Mouse (Mus musculus) gastrocnemius, postnatal 4 days (tissue): ENCODE measurements around the gene Nelfb. TPM values are rescaled to one million over a fixed set of nuclear protein-coding genes. Genes with fewer than 3 reads are reported as not detected.
"Not testable (repeated sequence)": the region's sequence is repeated elsewhere in the genome, so short reads cannot be mapped to it uniquely, and the experiment has no call there.

Source experiments
- DNase-seq, 2 experiments: peaks; one replicate each; pipeline ENCODE4 v3.0.0; 2021 to 2022; ENCODE audit warnings: low spot score in 2 of 2, mixed read lengths in 2 of 2
- long read RNA-seq, 2 experiments: library from polyadenylated mRNA; stranded (forward); transcript quantifications; one replicate each; pipeline ENCODE4 v2.0.0; 2021
- total RNA-seq, 2 experiments: library from RNA; stranded (reverse); gene quantifications; 2 replicates each; pipeline ENCODE4 v1.2.3; 2021

Nelfb gene
- 10 to 100 TPM; 43.4 to 47.7 TPM for total RNA-seq
- long read RNA-seq, experiment 1, transcript Nelfb-201 (13 exons, 2,637 nt), result major isoform, 100 of 121 reads
- long read RNA-seq, experiment 1, partial matches to known transcripts, result 4 of 121 reads
- long read RNA-seq, experiment 1, other reads (novel, unspliced or antisense), result 17 of 121 reads
- long read RNA-seq, experiment 2, transcript Nelfb-201 (13 exons, 2,637 nt), result major isoform, 111 of 137 reads
- long read RNA-seq, experiment 2, partial matches to known transcripts, result 5 of 137 reads
- long read RNA-seq, experiment 2, other reads (novel, unspliced or antisense), result 20 of 137 reads

- DNase-seq, result peak; percentile 74 to 90
These were observed at the start of gene Nelfb for GRCm38 (mm10) chr2:25211121-25211670. TSS of gene Nelfb (minus strand) at chr2:25211489.

DNA sequence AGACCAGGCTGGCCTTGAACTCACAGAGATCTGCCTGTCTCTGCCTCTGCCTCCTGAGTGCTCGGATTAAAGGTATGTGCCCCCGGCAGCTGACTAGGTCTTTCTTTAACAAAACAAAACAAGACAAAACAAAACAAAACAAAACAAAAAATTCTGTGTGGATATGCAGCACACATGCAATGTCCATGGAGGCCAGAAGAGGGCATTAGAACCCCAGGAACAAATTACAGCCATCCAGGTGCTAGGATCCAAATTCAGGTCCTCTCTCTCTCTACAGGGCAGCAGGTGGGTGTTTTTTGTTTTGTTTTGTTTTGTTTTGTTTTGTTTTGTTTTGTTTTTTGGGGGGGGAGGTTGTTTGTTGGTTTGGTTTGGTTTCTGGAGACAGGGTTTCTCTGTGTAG lies 47.6 kb upstream of the Nelfb start:
- no peak for DNase-seq

DNA sequence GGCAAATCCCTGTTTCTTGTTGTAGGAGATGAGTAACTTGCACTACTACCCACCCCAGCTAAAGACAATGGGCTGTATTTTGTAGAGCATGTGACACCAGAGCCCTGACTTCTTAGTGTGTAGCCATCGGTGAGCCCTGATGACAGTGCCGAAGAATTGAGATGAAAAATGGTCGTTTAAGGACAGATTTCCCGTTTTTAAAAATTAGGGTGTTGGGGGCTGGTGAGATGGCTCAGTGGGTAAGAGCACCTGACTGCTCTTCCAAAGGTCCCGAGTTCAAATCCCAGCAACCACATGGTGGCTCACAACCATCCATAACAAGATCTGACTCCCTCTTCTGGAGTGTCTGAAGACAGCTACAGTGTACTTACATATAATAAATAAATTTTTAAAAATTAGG lies 46.0 kb upstream of the Nelfb start:
- not testable (repeated sequence) for DNase-seq

GRCm38 (mm10) chr2:25256443-25257109 lies 45.3 kb upstream of the Nelfb start:
- not testable (repeated sequence) for DNase-seq

GRCm38 (mm10) chr2:25255284-25255779 lies 44.0 kb upstream of the Nelfb start, which contains the start of gene Tmem203:
TSS of gene Tmem203 (plus strand) at chr2:25255439.
- DNase-seq, result peak; percentile 77 to 85

GRCm38 (mm10) chr2:25252331-25252730 lies 41.0 kb upstream of the Nelfb start:
- no peak for DNase-seq

- DNase-seq, result no peak
These were observed 35.1 kb upstream of the Nelfb start, which contains the start of gene AL732309.1 for GRCm38 (mm10) chr2:25246183-25247072. TSS of gene AL732309.1 (minus strand) at chr2:25246863.

GRCm38 (mm10) chr2:25244144-25244543 lies 32.9 kb upstream of the Nelfb start:
- no peak for DNase-seq

- DNase-seq, result no peak
These were observed 32.1 kb upstream of the Nelfb start for GRCm38 (mm10) chr2:25243342-25243741.

DNA sequence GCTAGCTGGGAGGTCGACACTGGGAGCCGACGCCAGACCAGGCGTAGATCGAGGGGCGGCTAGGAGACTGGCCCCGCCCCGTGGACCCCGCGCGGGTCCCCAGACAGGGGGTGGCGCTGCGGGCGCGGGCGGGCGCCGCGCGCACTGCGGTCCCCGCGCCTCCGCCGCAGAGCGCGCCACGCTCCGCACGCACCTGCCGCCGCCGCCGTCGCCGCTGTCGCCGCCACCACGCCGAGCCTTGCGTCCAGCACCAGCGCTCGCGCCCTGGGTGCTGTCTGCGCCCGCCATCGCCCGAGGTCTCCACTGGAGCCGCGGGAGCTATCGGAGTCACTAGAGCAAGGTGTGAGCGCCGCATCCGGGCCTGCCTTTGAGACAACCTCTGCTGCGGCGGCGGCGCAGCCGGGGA lies 30.8 kb upstream of the Nelfb start, which contains the start of the genes Rnf208 and Cysrt1:
Rnf208 (plus strand) TSS at position 155 of the 406 bp plus-strand sequence.
Cysrt1 (minus strand) TSS at position 352 of the 406 bp plus-strand sequence.
- DNase-seq, result no peak

- DNase-seq, result no peak
These were observed 30.1 kb upstream of the Nelfb start for GRCm38 (mm10) chr2:25241438-25241775.

- DNase-seq, result peak in 1 of 2 experiments; percentile 42
These were observed 29.6 kb upstream of the Nelfb start for GRCm38 (mm10) chr2:25240723-25241437.

DNA sequence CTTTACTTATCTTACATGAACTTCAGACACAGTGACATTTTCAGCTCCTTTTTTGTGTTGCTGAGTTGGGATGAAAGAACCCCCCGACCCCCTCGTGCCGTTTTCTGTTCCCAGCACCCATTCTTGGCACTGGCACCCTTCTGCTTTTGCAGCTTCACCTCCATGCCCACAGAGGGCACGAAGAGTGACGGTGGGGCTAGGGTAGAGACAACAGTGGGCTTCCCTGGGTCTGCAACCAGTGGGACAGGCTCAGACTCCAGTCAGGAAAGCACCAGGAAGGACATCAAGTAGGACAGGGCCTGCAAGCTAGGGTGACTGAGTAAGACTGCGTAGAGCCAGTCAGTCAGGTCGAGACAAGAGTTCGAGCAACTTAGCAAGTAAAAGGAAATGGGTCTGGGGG lies 29.0 kb upstream of the Nelfb start:
- DNase-seq, result no peak

DNA sequence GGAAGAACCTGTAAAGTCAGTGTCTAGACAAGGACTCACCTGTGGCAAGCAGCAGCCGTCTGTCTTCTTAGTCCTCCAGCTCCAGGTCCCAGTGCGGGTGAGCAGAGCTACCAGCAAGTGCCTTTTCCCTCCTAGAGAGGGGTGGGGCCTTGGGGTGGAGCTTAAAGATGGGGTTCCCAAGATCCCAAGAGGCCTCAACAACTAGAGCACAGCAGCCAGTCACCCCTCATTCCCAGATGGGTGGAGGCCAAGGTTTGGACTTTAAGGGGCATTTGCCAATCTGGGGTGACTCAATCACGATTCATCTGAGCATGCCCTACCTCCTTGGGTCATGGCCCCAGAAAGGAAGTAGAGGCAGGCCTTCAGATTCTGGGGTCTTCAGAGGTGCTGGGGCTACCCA lies 28.5 kb upstream of the Nelfb start:
- DNase-seq, result no peak

DNA sequence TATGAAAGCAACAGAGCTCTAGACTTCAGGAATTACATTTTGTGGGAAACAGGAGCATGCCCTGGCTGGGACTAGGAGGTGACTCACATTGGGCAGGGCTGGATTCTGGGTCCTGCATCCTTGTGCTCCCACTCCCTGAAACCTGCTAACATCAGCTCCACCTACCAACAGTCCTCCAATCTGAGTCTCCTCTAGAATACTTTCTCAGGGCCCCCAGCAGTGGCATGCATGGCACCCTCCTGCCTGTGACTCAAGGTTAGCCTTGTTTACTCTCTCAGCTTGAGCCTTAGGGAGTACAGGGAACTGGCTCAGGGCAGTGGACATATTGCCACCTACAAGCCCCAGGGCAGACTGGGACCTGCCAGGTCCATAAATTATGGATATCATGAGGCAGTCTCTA lies 26.8 kb upstream of the Nelfb start:
- no peak for DNase-seq

- DNase-seq, result no peak
These were observed 26.2 kb upstream of the Nelfb start for GRCm38 (mm10) chr2:25237522-25237921.

DNA sequence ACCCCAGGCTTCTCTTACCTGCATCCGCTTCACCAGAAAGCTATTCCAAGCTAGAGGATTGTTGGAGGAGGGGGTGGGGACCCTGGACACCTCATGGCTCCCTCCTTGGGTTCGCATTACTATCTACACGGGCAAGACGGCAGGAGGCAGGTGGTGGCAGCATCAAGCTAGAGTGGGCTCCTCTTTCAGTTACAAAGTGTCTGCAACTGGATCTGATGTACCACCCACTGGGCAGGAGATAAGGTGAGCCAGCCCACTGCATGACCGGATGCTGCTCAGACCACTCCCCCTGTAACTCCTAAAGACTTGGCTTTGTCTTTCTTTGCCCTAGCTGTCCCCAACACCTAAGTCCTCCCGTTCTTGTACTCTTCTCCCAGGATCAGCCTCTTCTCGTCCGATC lies 25.3 kb upstream of the Nelfb start, which contains the start of gene Rnf224:
Rnf224 (minus strand) TSS at position 174 of the 400 bp plus-strand sequence.
- DNase-seq, result no peak

DNA sequence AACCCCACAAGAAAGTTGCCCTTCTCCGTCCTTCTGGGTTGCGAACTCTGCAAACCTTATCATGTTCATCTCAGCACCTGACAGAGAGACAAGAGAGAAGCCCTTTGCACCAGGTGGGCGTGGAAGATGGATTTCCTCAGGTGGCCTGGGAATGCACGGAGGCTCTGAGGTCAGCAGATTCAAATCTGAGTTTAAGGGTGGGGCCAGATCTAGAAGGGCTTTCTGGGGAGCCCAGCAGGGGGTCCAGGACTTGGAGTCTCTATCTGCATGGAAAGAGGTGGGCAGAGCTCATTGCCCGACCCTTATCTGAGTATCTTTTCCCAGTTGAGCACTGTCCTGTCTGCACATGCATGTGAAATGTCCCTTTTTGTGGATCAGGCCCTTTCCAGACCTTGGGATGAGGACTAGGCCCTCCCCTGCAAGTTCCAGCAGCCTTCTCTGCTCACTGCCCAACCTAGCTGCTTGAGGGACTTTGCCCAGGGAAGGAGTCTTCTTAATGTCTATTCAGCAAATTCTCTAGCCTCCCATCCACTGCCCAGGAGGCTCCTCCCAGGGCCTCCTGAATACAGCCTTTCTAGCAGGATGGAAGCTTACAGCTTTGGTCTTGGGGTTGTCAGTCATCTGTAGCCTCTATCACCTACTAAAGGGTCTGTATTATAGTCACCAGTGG lies 23.4 kb upstream of the Nelfb start:
- no peak for DNase-seq

DNA sequence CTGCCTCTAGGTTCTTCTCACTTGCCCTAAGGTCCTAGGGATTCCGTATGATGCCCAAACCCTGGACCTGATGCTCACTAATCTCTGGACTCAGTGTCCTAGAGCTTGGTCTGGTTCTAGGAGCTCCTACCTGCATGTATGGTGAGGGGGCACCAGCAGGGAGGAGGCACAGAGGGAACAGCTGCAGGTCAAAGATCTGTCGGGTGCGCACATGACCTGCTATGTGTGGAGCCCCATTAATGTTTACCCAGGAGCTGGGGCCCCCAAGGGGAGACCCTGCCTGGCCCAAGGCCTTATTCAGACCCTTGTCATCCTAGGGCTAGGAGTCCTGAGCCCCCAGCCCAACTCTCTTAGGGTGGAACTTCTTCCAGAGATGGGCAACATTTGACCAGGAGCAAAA lies 22.8 kb upstream of the Nelfb start, which contains the start of gene Slc34a3:
Slc34a3 (minus strand) TSS at position 315 of the 400 bp plus-strand sequence.
- no peak for DNase-seq

DNA sequence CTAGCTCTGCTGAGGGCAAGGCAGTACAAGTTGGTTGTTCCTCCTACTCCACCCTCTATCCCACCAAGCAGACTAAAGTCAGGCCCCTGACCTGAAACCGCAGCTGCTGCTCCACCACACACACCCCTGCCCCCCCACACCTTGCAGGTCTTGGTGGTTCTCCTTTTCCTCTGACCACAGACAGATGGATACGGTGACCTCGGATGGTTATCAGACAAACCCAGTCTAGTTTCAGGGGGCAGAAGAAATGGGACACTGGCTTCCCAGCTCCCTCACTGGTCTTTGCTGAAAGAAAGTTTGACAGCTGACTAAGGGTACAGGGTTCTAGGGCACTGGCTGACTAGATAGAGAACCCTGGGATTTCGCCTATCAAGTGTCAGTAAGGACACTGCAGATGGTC lies 22.1 kb upstream of the Nelfb start:
- no peak for DNase-seq
